Mouse (Mus musculus) small intestine, adult 2 months (tissue): ENCODE data around the gene Ldhd. TPM values are rescaled to one million over a fixed set of nuclear protein-coding genes. Genes with fewer than 3 reads are reported as not detected.
A peak's percentile ranks its signal among the peaks of the same experiment; 100 is the strongest.

Experiments
- H3K27ac ChIP-seq: fragments of 200-500 bp; 2 replicates; pipeline ENCODE4 v1.5.1; 2012; ENCODE audit warnings: low read depth, low read length, control low read depth, inconsistent platforms; ENCODE audit not compliant: insufficient read depth
- H3K27me3 ChIP-seq: fragments of 200-500 bp; 2 replicates; pipeline ENCODE4 v1.6.1; 2012; ENCODE audit warnings: mild to moderate bottlenecking, moderate library complexity, low read length, inconsistent platforms; ENCODE audit not compliant: control insufficient read depth, insufficient read depth
- H3K36me3 ChIP-seq: fragments of 200-500 bp; 2 replicates; pipeline ENCODE4 v1.6.1; 2012; ENCODE audit warnings: mild to moderate bottlenecking, low read length, control low read depth, inconsistent platforms; ENCODE audit not compliant: control insufficient read depth, insufficient read depth
- H3K4me1 ChIP-seq: fragments of 200-500 bp; 2 replicates; pipeline ENCODE4 v1.6.1; 2012; ENCODE audit warnings: low read length, inconsistent platforms, mixed read lengths; ENCODE audit not compliant: control insufficient read depth, insufficient read depth, insufficient read length
- H3K4me3 ChIP-seq: fragments of 200-500 bp; 2 replicates; pipeline ENCODE4 v1.5.1; 2012; ENCODE audit warnings: low read depth, mild to moderate bottlenecking, control low read depth, inconsistent platforms, low read length, moderate library complexity
- CTCF ChIP-seq: fragments of 200-500 bp; IDR thresholded peaks from 2 replicates; pipeline ENCODE4 v1.5.1; 2012; ENCODE audit warnings: low read depth, mild to moderate bottlenecking, control low read depth, inconsistent platforms, low read length, moderate library complexity, mixed read lengths; ENCODE audit not compliant: insufficient replicate concordance, insufficient read length; ENCODE audit errors: extremely low read depth
- POLR2A ChIP-seq: fragments of 200-500 bp; IDR thresholded peaks from 2 replicates; pipeline ENCODE4 v1.6.1; 2012; ENCODE audit warnings: low read depth, mild to moderate bottlenecking, control low read depth, inconsistent platforms, low read length, moderate library complexity
- WGBS: fragments of 180-500 bp; shearing (Covaris S2); methylation state at CpG from one replicate; pipeline ENCODE4 v1.1.7; 2018; 5-methylcytosine and 5-hydroxymethylcytosine counted together
- polyA plus RNA-seq: library from polyadenylated mRNA; depleted of rRNA; stranded (reverse); fragments of >200 nt; gene quantifications from 2 replicates; pipeline ENCODE4 v1.2.3, GENCODE M21; 2012

Gene Ldhd
- polyA plus RNA-seq, 1 experiment, result 2.8 TPM

GRCm38 (mm10) chr8:111627923-111628322 lies 2.3 kb downstream of the Ldhd start:
- TF ChIP-seq POLR2A, result no peak
- TF ChIP-seq CTCF, result no peak
- Histone ChIP-seq H3K4me3 (no peak overlapping the region), H3K27ac (no peak overlapping the region), H3K36me3 (no peaks in the 10 kb centered on the region), H3K4me1 (peaks cover 8% of the 10 kb centered on the region), H3K27me3 (no peaks in the 10 kb centered on the region)
- WGBS, result 92% methylated on average over 9 of the region's 9 CpGs

GRCm38 (mm10) chr8:111626933-111627332 lies 3.2 kb downstream of the Ldhd start:
- Histone ChIP-seq H3K4me1 (peaks cover 8% of the 10 kb centered on the region), H3K36me3 (no peaks in the 10 kb centered on the region; the same call in 1 of the 2 replicates), H3K27me3 (no peaks in the 10 kb centered on the region), H3K27ac (no peak overlapping the region), H3K4me3 (no peak overlapping the region)
- 88% methylated on average over 14 of the region's 14 CpGs for WGBS
- no peak for TF ChIP-seq POLR2A
- no peak for TF ChIP-seq CTCF

GRCm38 (mm10) chr8:111626528-111626820 lies 3.7 kb downstream of the Ldhd start:
- WGBS, result 60% methylated on average over 8 of the region's 8 CpGs
- no peaks in the 10 kb centered on the region; the same call in 1 of the 2 replicates for H3K36me3 ChIP-seq
- H3K27ac ChIP-seq, result no peak overlapping the region
- H3K27me3 ChIP-seq, result no peaks in the 10 kb centered on the region
- no peak for TF ChIP-seq CTCF
- TF ChIP-seq POLR2A, result no peak
- peaks cover 8% of the 10 kb centered on the region for H3K4me1 ChIP-seq
- no peak overlapping the region for H3K4me3 ChIP-seq

- Histone ChIP-seq H3K4me1 (peaks cover 8% of the 10 kb centered on the region), H3K27ac (no peak overlapping the region), H3K27me3 (no peaks in the 10 kb centered on the region), H3K36me3 (no peaks in the 10 kb centered on the region; the same call in 1 of the 2 replicates), H3K4me3 (no peak overlapping the region)
- TF ChIP-seq POLR2A (no peak), CTCF (peak; percentile 90; the same call in 1 of the 2 replicates)
- 29% methylated on average over 6 of the region's 6 CpGs for WGBS
Observed at GRCm38 (mm10) chr8:111625694-111626527, 4.3 kb downstream of the Ldhd start.

- H3K4me3 ChIP-seq, result no peak overlapping the region
- H3K27ac ChIP-seq, result no peak overlapping the region
- peaks cover 6% of the 10 kb centered on the region for H3K4me1 ChIP-seq
- TF ChIP-seq POLR2A, result no peak
- no peak for TF ChIP-seq CTCF
- H3K36me3 ChIP-seq, result no peaks in the 10 kb centered on the region; the same call in 1 of the 2 replicates
- WGBS, result 86% methylated on average over 10 of the region's 10 CpGs
- no peaks in the 10 kb centered on the region for H3K27me3 ChIP-seq
Observed at GRCm38 (mm10) chr8:111624853-111625221, 5.3 kb downstream of the Ldhd start.

GRCm38 (mm10) chr8:111624081-111624852 lies 5.9 kb downstream of the Ldhd start:
- no peaks in the 10 kb centered on the region for H3K27me3 ChIP-seq
- peaks cover 7% of the 10 kb centered on the region for H3K4me1 ChIP-seq
- TF ChIP-seq POLR2A (no peak), CTCF (no peak)
- 67% methylated on average over 12 of the region's 12 CpGs for WGBS
- 0 out of 2 replicates have a peak overlapping the region, but pooled peaks have one; percentile 11 for H3K27ac ChIP-seq
- no peaks in the 10 kb centered on the region; the same call in 1 of the 2 replicates for H3K36me3 ChIP-seq
- H3K4me3 ChIP-seq, result no peak overlapping the region

- Histone ChIP-seq H3K36me3 (no peaks in the 10 kb centered on the region; the same call in 1 of the 2 replicates), H3K4me3 (no peak overlapping the region), H3K27me3 (no peaks in the 10 kb centered on the region), H3K27ac (no peak overlapping the region), H3K4me1 (peaks cover 4% of the 10 kb centered on the region)
- TF ChIP-seq POLR2A, result no peak
- no peak for TF ChIP-seq CTCF
- 96% methylated on average over 10 of the region's 10 CpGs for WGBS
Observed at GRCm38 (mm10) chr8:111622553-111622952, 7.6 kb downstream of the Ldhd start.
